Mouse (Mus musculus): Measurements from ENCODE around the gene Wdr91. TPM values are rescaled to one million over a fixed set of nuclear protein-coding genes. Genes with fewer than 3 reads are reported as not detected.

Wdr91 gene
- total RNA-seq, 2 experiments from 2014 or later, result 34.5 to 35.2 TPM

DNA sequence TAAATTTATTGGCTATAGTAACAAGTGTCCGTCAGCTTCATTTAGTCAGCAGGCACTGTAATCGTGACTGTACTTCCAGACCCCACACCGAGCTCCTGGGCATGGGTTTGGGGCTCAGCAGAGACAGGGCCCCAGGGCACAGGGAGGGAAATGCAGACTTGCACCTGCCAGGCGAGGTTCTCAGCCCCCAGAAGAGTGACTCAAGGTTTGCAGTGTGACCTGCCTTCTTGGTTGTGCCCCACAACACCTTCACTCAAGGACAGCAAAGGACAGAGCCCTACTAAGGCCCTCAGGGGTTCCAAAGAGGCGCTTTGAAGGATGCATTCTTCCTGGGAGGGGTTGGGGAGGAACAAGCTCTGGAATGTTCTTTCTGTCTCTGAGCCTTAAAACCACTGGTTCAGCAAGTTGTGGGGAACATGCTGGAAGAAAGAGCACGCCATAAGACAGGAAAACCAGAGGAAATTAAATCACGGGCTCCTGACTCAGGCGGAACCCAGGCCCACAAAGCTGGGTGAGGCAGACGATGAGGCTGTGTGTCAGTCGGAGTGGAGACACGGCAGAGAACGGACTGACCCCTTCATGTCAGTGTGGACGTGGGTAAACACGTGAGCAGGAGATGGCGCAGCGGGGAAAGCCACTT, 31.5 kb downstream of the Wdr91 start:
- no peak for DNase-seq (ENCODE audit: low spot score in 2 of 2)

DNA sequence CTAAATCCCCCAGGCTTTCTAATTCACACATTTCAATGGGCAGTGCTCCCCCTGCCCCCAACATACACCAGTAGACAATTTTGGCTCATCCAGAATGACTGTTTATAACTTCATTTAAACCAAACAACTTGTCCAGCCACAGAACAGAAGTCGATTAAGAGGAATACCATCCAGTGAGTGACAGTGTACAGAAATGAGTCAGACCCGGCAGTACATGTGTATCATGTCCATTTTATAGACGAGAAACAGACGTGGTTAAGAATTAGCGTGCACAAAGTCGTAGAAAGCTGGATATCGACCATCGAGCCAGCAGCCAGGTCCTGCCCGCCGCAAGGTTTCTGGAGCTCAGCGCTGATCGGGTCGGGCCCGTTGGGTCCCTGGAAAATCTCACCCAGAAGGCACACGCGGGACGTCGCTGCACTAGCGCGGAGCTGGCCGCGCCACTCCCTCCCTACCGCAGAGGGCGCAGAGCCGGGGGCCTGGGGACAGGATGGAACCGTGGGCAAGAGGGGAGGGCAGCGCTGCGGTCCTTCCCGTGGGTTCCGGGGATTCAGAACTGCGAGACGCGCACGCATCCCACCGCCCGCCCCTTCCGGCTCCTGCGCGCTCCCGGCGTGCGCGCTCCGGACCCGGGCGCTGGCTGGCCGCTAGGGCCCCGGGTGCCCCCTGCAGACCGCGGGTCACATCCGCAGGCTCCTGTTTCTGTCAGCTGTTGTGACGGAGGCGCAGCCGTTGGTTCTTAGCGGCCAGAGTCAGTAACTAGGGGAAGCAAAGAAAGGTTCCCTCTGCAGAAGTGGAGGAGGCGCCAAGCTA, 33.0 kb downstream of the Wdr91 start, which contains the start of gene Cyren:
Gene Cyren (minus strand): TSS at position 552 of the 813 bp plus-strand sequence.
- peak; percentile 86 to 88 for DNase-seq (ENCODE audit: low spot score in 2 of 2)

DNA sequence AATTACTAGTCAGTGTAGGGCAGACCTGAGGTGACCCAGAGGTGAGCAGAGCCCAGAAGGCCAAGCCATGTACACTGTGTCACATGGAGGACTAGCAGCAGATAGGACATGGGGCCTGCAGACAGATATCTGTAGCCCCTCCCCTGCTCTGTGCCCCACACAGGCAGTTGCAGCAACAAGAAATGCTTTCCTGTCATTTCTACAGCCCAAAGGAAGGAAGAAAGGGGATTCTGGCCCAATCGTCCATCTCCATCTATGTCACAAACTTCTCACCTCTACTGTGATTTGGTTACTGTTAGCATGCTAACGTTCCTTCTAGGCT, 33.9 kb downstream of the Wdr91 start:
- DNase-seq (ENCODE audit: low spot score in 2 of 2), result no peak

DNA sequence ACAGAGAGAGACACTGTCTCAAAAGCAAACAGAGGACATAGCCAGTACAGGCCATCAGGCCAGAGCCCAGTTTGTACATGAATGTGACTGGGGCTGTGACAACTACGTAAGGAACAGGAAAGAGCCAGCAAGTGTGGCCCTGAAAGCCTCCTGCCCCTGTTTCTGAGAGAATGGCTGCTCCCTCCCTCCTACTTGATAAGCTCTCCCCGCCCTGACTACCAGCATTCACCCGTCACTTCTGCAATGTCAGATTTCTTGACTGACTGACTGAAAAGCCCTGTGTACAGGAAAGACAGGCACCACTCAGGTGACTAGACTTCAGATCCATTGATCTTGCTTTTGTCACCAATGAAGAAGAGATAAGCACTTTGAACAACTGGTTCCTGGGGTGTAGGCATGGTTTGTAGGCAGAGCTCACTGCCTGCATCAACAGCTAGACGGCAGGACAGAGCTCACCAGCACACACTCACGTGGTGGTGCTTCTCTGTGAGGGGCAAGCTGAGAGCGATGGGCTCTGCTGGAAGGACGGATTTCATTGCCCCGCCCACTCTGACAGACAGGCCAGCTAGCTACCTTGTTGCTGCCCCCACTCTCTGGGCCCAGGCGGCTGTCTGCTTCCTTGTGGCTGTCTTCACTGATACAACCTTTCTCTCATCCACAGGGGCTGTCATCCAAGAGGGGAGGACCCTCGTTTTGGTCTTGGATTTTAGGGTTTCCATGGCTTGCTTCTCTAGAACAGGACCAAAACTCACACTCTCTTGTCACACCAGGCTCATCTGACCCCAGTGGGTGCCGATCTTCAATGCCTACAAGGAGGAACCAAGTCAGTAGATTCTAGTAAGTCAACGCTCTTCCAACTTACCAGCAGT, 34.5 kb downstream of the Wdr91 start:
- no peak for DNase-seq (ENCODE audit: low spot score in 2 of 2)

DNA sequence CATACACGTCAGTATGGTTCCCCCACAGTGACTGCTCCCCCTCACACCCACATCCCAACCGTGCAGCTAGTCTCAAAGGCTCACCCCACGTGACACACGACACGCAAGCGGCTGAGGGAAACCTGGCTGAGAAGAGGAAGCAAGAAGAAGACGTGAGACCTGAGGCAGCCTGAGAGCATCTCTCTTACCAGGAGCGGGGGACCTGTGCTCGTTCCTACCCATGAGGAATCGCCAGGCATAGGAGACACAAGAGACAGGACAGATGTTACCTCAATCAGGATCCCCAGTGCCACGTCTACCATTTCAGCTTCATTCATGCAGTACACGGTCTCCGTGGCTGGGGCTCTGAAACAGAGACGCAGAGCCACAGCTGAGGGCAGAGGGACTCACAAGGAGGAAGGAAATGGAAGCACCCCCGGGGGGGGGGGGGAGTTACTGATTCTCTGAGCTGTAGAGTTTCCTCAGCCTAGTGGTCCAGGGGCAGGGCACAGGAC, 35.4 kb downstream of the Wdr91 start:
- peak; percentile 37 to 47 for DNase-seq (ENCODE audit: low spot score in 2 of 2)

DNA sequence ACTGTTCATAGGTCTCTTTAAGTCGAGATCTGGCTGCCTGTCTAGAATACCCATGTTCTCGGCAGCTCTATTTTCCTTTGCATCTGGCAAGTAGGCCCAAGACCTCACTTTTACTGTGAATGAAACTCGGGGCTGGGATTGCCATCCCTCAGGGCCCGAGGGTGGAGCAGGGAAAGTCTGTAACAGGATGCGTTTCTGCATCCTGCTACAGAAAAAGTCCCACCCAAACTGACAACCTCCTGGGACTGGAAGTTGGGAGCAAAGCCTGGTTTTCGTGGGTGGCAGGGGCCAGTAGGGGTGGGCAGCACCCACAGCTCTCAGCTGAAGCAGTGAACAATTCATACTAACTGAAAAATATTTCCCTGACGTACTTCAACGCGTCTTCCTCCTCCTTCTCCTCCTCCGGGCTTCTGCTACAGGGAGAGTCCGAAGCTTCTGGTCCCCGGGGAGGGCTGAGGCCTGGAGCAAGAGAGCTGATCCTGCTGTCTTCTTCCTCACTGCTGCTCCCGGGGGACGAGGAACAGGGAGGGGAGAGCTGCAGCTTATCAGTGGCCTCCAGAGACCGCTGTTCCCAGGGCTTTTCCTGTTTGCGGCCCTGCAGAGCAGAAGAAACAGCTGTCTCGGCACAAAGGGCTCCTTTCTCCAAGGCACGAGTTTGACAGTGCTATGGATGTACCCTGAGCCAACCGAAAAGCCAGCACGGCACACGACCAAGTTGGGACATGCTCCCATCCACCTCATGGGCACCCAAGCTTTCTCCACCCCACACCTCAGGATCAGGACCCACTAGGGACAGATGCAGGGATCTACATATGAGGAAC, 36.4 kb downstream of the Wdr91 start:
- no peak for DNase-seq (ENCODE audit: low spot score in 2 of 2)

DNA sequence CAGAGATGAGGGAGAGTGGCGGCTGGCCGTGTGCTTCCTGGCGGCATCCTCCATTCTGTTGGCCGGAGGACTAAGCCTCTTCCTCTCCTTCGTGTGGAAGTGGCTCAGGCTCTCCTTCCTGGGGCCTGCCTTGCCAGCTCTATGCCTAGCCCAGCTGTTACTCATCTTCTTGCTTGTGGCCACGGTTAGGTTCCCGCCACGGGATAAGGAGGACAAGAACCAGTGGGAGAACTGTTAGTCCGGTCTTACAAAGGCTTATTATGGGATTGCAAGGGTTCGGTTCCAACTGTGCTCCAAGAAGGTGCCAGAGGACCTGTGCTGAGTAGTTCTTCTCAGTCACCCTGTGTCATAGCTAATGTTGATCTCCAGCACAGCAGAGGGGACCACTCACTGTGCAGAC, 37.8 kb downstream of the Wdr91 start:
- DNase-seq (ENCODE audit: low spot score in 2 of 2), result no peak

DNA sequence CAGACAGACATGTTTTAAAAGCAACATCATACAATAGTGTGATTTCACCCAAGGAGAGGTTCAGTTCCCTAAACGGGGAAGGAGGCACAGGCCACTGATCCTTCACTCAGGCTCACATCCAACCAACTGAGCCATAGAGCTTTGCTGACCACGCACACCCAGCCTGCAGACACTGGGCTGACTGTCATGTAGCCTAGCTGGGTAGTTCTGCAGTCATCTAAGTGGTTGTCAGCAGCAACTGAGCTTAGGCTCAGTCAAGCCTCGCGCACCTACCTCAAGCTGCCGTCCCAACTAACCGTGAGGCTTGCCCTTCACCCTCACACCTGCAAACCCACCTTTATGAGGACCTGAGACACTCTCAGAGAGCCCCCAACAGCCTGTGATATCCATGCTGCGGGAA, 38.7 kb downstream of the Wdr91 start:
- DNase-seq (ENCODE audit: low spot score in 2 of 2), result no peak

DNA sequence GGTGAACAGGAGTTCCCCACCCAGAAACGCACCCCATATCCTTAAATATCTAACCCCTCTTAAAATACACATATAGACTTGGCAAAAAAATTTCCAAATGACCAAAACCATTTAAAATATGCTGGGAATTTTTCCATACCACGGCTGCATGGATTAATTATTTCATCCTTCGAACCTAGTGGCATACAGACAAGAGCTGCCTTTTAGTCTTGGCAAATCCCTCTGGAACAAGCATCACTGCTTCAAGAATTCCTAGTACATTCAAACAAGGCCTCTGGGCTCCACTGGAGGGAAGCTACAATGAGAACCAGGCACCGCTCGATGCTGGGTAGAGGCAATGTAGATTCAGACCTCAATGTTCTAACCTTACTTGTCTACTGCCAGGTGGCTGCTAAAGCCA, 40.0 kb downstream of the Wdr91 start:
- no peak for DNase-seq (ENCODE audit: low spot score in 2 of 2)

DNA sequence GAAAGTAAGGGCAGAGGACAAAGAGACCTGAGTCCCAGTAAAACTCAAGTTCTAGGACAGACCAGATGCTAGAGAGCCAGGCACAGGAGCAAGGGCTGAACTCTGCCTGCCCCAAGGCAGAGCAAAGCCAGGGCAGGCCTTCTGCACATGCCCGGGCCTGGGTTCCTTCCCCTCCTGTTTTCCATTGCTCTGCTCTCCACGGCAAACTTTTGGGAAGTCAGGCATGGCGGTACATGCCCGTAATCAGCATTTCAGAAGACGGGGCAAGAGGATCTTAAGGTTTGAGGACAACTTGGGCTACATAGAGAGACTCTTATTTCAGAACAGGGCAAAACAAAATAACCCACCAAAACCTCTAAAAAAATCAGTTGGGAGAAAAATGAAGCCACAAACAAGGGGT, 40.5 kb downstream of the Wdr91 start:
- DNase-seq (ENCODE audit: low spot score in 2 of 2), result no peak

DNA sequence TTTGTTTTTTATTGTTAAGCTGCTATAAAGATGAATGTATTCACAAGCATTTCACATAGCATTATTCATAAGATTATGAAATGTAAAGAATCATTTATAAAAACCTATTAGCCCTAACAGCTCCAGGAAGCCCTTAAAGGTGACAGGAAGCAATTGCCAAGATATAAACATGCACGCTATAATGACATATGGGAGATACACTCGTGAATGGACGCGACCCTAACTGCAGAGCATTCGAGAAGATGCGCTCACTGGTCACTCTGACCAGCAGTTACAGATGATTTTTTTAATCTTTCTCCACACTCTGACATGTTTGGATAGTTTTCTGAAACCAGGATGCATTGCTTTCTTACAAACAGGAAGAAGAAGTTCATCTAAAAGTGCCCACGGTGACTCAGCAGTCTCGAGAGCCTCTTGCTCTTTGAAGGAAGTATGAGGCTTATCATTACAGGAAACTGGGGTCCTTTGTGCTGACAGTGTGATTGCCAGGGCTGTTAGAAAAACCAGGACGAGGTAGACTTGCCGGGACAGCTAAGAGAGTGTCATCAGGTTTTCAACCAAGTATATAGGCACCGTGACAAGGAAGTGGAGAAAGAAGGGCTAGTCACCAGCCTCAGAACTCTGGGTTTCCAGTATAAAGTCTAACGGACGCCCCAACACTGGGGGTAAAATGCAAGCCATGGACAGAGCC, 41.3 kb downstream of the Wdr91 start:
- DNase-seq (ENCODE audit: low spot score in 2 of 2), result no peak

DNA sequence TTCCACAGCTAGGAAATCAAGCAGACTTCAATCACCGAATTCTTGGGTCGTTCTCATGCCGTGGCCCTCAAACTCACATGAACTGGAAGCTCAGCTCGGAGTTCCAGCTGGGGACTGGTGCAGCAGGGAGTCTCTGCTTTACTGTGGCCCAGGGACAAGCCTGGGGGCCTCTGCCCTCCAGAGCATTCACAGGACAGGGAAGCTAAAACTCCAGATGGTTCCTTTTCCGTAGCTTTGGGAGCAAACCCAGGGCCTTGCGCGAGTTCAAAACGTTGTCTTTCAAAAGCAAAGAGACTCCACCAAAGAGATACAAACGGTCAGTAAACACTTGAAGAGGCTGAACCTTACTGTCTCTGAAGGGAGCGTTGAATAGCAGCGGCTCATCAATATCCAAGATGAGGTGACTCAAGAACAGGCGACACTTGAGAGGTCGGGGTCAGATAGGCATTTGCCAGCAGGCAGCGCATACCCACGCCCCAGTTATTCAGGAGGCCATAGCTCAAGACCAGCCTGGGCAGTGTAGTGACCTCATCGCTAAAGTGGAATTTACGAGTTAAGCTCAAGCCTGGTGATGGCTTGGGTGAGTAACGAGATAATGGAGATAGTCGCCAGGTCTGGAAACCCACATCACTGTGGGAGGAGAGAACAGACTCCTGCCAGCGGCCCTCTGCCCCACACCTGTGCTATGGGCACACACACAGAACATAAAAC, 42.0 kb downstream of the Wdr91 start:
- DNase-seq (ENCODE audit: low spot score in 2 of 2), result no peak

DNA sequence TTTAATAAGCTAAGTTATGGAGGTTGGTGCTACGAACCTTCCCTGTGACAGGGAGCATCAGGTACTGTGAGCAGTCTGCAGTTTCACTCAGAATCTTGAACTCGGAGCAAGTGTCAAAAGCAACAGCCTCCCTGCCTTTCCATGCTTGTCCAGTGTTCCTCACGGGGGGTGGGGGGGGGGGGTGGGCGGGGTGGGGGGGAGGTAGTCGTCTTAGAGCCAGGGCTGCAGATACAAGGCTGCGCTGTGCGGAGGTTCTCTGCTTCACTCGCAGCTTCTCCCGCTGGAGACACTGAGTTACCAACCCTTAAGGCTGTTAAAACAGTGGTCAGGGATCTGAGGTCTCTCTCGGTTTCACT, 42.7 kb downstream of the Wdr91 start:
- DNase-seq (ENCODE audit: low spot score in 2 of 2), result no peak

DNA sequence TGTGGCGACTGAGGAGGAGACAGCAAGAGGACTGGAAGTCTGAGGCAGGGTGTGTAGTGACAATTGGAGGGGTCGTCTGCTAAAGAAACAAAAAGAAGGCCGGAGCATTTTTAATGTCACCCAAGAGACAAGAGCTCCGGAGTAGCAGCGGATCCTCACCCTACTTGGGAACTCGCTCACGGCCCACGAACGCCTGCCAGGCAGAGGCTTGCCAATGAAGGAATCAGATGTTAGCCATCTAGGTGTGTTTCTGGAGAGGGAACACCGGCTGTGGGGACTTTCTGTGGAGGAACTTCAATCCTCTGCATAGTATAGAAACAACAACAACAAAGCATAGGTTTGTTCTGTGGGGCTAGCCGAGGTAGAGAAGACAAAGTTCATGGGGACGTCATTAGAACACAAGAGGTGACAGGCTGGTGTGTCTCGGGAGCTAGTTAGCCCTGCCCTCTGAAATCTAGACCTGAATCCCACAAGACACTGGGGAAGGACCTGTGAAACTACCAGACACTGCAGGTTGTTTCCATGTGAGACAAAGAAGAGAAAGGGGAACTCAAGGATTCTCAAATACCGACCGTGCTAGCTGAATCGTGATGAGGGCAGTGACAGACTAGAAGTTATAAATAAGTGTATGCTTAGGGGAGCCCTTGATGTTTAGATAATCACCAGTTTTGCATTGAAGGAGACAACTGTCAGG, 43.2 kb downstream of the Wdr91 start:
- no peak for DNase-seq (ENCODE audit: low spot score in 2 of 2)

DNA sequence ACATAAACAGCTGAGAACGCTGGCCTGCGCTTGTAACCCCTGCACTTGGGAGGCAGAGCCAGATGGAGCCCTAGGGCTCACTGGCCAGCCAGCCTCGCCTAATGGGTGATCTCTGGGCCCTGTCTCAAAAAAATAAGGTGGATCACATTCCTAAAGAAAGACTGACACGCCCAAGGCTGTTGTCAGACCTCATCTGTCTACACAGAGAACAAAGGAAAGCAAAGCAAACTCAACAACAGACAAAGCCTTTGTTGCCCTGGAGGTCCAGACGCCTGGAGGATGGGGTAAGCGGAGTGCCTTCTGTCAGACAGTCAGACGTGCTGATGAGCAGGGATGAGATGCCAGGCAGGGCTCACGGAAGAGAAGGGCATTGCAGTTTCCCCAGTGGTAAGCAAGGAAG, 43.9 kb downstream of the Wdr91 start:
- DNase-seq (ENCODE audit: low spot score in 2 of 2), result no peak

DNA sequence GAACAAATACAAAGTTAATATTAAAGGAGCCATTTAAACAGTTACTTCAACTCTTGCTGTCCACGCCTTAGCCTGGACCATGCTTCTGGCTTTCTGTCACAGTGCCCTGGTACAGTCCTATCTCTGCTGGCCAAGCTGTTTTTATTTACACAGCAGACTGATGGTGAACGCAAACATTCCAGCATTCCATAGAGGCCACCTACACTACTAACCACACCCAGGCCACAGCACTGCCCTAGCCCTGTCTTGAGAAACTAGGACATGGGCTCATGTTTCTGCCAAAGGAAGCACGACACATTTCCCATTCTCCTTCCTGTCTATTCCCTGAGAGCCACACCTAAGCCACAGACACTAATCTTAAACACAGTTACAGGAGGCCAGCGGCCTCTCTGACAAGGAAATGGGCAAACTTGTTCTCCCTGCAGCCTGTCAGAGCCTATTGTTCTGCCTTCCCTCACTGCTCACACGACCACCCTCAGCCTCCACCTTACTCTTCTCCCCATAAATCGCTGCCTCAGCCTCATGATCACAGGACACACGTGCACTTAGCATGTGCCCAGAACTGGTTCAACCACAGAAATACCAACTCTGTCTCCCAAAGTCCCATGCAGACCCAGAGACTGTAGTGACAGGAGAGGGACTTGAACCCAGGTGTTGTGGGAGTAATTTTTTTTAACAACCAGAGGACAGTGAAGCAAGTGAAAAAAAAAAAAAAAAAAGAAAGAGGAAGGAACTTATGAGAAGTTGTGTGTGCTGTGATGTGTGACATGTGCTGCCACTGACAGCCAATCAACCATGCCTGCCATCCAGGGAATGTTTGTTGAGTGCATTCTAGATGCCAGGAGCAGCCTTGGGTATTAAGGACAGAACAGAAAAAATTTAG, 44.7 kb downstream of the Wdr91 start:
- no peak for DNase-seq (ENCODE audit: low spot score in 2 of 2)

DNA sequence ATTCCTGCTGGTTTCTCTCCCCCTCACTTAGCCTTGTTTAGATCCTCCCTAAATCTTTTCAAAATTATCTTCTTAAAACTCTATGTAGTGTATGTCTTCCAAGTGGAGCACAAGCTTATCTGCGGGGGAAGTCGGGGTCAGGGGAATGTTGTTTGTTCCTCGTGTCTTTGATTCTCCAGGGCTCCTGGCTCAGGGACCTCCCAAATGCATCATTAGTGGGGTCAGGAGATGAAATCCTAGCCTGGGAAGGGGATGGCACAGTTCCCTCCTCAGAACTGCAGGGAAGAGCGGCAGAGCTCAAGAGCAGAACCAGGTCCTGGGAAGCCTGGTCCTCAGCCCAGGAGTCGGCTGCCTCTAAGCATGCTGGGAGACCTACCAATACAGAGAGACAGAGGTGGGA, 45.5 kb downstream of the Wdr91 start:
- no peak for DNase-seq (ENCODE audit: low spot score in 2 of 2)
